ENCODE assay signal across 13 mouse cellular contexts in genomic region chr5:136480541-136480940, GRCm38 (mm10).
DNase-seq lines count a peak whose midpoint lies in the region; ATAC-seq lines count a peak whose summit lies in the region.
"Had no signal": no experiment of that assay in that cellular context is flagged by ENCODE, and none has a peak within 500 bp of the region (broad histone marks: within the 10 kb centered on the region; RNA-seq: fewer than 3 reads in every experiment).

No protein-coding gene starts in this region.

- no peak overlapping the region for H3K9ac ChIP-seq in hindbrain, embryonic 14.5 days
- H3K9ac ChIP-seq: embryonic facial prominence, embryonic 15.5 days; neural tube, embryonic 13.5 days had no signal

- DNase-seq in layer of hippocampus, adult 11-12 months (ENCODE audit: low spot score), result peak; percentile 32
- no peak for DNase-seq in layer of hippocampus, postnatal 36 days
- peak; percentile 67 for DNase-seq in NIH3T3 (ENCODE audit: low read depth)
- peak; percentile 84 for DNase-seq in brain, adult 2 months (ENCODE audit: low read depth, low spot score)
- DNase-seq in heart, postnatal 4 days, result peak; percentile 44
- DNase-seq in hindbrain, embryonic 14.5 days (ENCODE audit: low spot score), result no peak
- DNase-seq in embryo, embryonic 10 days (ENCODE audit: low spot score), result no peak
- no peak for DNase-seq in cerebellum, postnatal 36 days
- DNase-seq: cerebellum, adult 8-10 months; thymus, adult 18-20 months had no signal

- no peak for ATAC-seq in hindbrain, embryonic 14.5 days (ENCODE audit: low FRiP score)
- ATAC-seq: inflammation-experienced regulatory T-cells, adult 6 months had no signal

- no peak overlapping the region for H3K4me3 ChIP-seq in hindbrain, embryonic 14.5 days (replicated peaks; ENCODE audit: low read length)
- H3K4me3 ChIP-seq: embryonic facial prominence, embryonic 15.5 days; neural tube, embryonic 13.5 days had no signal

- H3K9me3 ChIP-seq in hindbrain, embryonic 14.5 days (ENCODE audit: control insufficient read depth, low read length), result no peaks in the 10 kb centered on the region
- H3K9me3 ChIP-seq: embryonic facial prominence, embryonic 15.5 days; neural tube, embryonic 13.5 days had no signal

- peaks cover 6% of the 10 kb centered on the region; the same call in 1 of the 2 replicates for H3K4me1 ChIP-seq in hindbrain, embryonic 14.5 days (replicated peaks; ENCODE audit: control insufficient read depth, insufficient read depth, low read length)
- H3K4me1 ChIP-seq: embryonic facial prominence, embryonic 15.5 days had no signal

- no peak overlapping the region for H3K4me2 ChIP-seq in hindbrain, embryonic 14.5 days (replicated peaks)
- H3K4me2 ChIP-seq: embryonic facial prominence, embryonic 15.5 days; neural tube, embryonic 13.5 days had no signal

- H3K36me3 ChIP-seq in hindbrain, embryonic 14.5 days (replicated peaks; ENCODE audit: control insufficient read depth, insufficient read depth), result peaks cover 9% of the 10 kb centered on the region

- 95% methylated on average over 7 of the region's 7 CpGs for WGBS in hindbrain, embryonic 14.5 days

- H3K27ac ChIP-seq in hindbrain, embryonic 14.5 days, result no peak overlapping the region
- H3K27ac ChIP-seq: embryonic facial prominence, embryonic 15.5 days; neural tube, embryonic 13.5 days had no signal

- H3K27me3 ChIP-seq in hindbrain, embryonic 14.5 days (ENCODE audit: control insufficient read depth, insufficient read depth, low read length), result no peaks in the 10 kb centered on the region
- H3K27me3 ChIP-seq: embryonic facial prominence, embryonic 15.5 days; neural tube, embryonic 13.5 days had no signal

Comparison
In these comparisons a context has a peak if more than half of its experiments do, and no peak if none do; other contexts are left out.
1. DNase-seq: peak in layer of hippocampus, adult 11-12 months (single experiment), NIH3T3 (single experiment), brain, adult 2 months (single experiment) and heart, postnatal 4 days (single experiment); none in layer of hippocampus, postnatal 36 days (0 of 2), hindbrain, embryonic 14.5 days (single experiment), embryo, embryonic 10 days (single experiment) and cerebellum, postnatal 36 days (0 of 2).